Mouse (Mus musculus) cerebellum, adult 2 months (tissue): ENCODE measurements at regions not wholly inside any gene's neighbourhood (a gene's known extent, or its start where the extent isn't known, plus 50 kb on each side); places are given as distances from the start of the nearest gene placed in this dataset.

Source experiments
- CTCF ChIP-seq: fragments of 200-500 bp; IDR thresholded peaks from 2 replicates; pipeline ENCODE4 v1.5.1; 2011; ENCODE audit warnings: low read depth, mild to moderate bottlenecking, control low read depth, low read length, moderate library complexity, borderline replicate concordance; ENCODE audit not compliant: insufficient read depth
- POLR2A ChIP-seq: fragments of 200-500 bp; IDR thresholded peaks from 2 replicates; pipeline ENCODE4 v1.6.1; 2011; ENCODE audit warnings: low read length, control low read depth, borderline replicate concordance; ENCODE audit not compliant: insufficient read depth

DNA sequence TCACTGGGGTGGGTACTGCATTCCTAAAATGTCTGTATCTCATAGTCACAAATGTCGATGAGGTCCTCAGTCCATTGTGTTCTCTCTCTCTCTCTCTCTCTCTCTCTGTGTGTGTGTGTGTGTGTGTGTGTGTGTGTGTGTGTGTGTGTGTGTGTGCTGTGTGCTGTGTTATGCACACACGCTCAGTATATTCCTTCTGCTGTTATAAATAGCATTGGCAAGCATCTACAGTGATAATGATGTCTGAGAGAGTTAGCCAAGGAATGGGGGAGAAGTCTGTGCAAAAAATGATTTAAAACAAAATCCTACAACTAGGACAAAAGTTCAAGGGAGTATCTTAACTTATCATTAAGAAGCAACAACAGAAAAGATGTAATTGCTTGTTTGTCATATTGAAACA, 139.0 kb downstream of the Usp31 start:
- TF ChIP-seq CTCF (no peak), POLR2A (no peak)
